Mouse (Mus musculus): ENCODE data around the gene Hist1h2ah. TPM values are rescaled to one million over a fixed set of nuclear protein-coding genes. Genes with fewer than 3 reads are reported as not detected.

The Hist1h2ah gene
- polyA plus RNA-seq, 1 experiment from 2014 or later: 11.4 TPM

DNA sequence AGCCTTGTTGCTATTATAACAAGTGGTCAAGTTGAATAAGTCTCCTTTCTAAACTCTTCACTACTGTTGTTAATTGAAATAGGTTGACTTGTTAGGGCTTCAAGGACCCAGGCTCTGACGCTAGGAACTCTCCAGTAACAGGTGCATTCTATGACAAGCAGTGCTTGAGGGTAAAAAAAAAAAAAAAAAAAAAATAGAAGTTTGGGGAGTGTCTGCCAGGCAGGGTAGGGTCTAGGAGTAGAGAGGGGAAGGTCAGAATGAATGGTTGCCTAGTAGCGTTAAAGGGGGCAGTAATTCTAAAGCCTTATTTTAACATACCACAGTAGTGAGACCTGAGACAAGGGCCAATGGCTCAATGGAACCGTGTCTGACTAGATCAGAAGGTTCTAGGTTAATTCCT, 37.0 kb downstream of the Hist1h2ah start:
- no peak overlapping the region for H3K27ac ChIP-seq (replicated peaks)
- H3K36me3 ChIP-seq: no peaks in the 10 kb centered on the region
- WGBS: 18% methylated on average over 3 of the region's 3 CpGs
- no peak overlapping the region for H3K4me3 ChIP-seq
- H3K4me1 ChIP-seq: peaks cover 35% of the 10 kb centered on the region
- no peaks in the 10 kb centered on the region for H3K9me3 ChIP-seq (replicated peaks)
- peaks cover 96% of the 10 kb centered on the region for H3K27me3 ChIP-seq (ENCODE audit: low read depth, poor library complexity, severe bottlenecking)
- DNase-seq (ENCODE audit: low spot score): peak; percentile 12

- peaks cover 95% of the 10 kb centered on the region for H3K27me3 ChIP-seq (ENCODE audit: low read depth, poor library complexity, severe bottlenecking)
- H3K27ac ChIP-seq (replicated peaks): no peak overlapping the region
- no peaks in the 10 kb centered on the region for H3K9me3 ChIP-seq (replicated peaks)
- peaks cover 35% of the 10 kb centered on the region for H3K4me1 ChIP-seq
- no peaks in the 10 kb centered on the region for H3K36me3 ChIP-seq
- 4% methylated on average over 4 of the region's 4 CpGs for WGBS
- peak overlapping the region; percentile 55 for H3K4me3 ChIP-seq
- DNase-seq (ENCODE audit: low spot score): no peak
These were observed 37.5 kb downstream of the Hist1h2ah start for GRCm38 (mm10) chr13:21997821-21998220.

DNA sequence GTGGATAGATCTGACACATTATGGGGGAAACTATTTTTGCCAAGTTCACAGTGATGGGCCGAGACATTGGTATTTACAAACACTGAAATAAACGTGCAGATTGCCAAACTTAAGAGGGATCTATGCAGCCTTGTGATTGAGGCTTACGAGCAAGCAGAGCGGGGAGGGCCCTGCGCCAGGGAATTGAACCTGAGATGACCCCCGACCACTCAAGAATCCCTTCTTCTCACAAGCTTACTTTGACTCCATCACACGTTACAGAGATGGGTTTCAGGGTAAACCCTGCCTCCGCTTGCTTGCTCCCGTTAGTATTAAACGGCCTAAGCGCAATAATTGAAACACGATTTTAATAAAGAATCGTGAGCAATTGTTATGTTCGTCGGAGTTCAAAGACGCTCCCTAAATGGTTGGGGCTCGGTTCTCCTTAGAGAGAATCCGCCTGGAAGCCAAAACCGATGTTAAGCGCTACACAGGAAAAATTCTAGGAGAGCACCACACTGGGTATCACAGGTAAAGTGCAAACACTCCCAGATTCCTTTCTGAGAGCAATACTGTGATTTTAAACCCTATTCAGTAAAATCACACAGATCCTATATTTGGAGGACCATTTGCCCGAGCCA, 38.1 kb downstream of the Hist1h2ah start:
- Histone ChIP-seq H3K9me3 (replicated peaks) (no peaks in the 10 kb centered on the region), H3K4me1 (peaks cover 35% of the 10 kb centered on the region), H3K4me3 (peak overlapping the region; percentile 55), H3K27ac (replicated peaks) (no peak overlapping the region), H3K27me3 (ENCODE audit: low read depth, poor library complexity, severe bottlenecking) (peaks cover 93% of the 10 kb centered on the region), H3K36me3 (no peaks in the 10 kb centered on the region)
- under 1% methylated on average over 21 of the region's 21 CpGs for WGBS
- peak; percentile 30 for DNase-seq (ENCODE audit: low spot score)

DNA sequence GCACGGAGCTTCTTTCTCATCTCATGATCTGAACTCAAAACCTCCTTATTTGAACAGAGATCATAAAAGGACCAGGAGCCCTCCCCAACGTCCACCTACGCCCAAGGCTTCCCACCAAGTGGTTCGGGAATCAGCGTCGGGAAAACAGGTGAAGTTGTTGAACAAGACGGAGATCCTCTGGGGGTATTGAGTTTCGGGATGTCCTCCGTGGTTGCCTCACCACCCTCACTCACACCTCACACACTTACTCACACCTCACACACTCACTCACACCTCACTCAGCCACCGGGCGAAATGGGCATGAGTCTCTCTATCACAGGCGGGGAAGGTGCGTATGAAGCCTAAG, 38.6 kb downstream of the Hist1h2ah start:
- Histone ChIP-seq H3K9me3 (replicated peaks) (no peaks in the 10 kb centered on the region), H3K27me3 (ENCODE audit: low read depth, poor library complexity, severe bottlenecking) (peaks cover 90% of the 10 kb centered on the region), H3K36me3 (no peaks in the 10 kb centered on the region), H3K4me3 (peak overlapping the region; percentile 55), H3K27ac (replicated peaks) (no peak overlapping the region), H3K4me1 (peaks cover 35% of the 10 kb centered on the region)
- no peak for DNase-seq (ENCODE audit: low spot score)
- WGBS: under 1% methylated on average over 13 of the region's 13 CpGs

- Histone ChIP-seq H3K4me3 (peak overlapping the region; percentile 55), H3K27ac (replicated peaks) (no peak overlapping the region), H3K36me3 (no peaks in the 10 kb centered on the region), H3K9me3 (replicated peaks) (no peaks in the 10 kb centered on the region), H3K27me3 (ENCODE audit: low read depth, poor library complexity, severe bottlenecking) (peaks cover 90% of the 10 kb centered on the region), H3K4me1 (peaks cover 35% of the 10 kb centered on the region)
- WGBS: 4% methylated on average over 12 of the region's 12 CpGs
- DNase-seq (ENCODE audit: low spot score): peak; percentile 82
These were observed 39.1 kb downstream of the Hist1h2ah start for GRCm38 (mm10) chr13:21996101-21996839.

DNA sequence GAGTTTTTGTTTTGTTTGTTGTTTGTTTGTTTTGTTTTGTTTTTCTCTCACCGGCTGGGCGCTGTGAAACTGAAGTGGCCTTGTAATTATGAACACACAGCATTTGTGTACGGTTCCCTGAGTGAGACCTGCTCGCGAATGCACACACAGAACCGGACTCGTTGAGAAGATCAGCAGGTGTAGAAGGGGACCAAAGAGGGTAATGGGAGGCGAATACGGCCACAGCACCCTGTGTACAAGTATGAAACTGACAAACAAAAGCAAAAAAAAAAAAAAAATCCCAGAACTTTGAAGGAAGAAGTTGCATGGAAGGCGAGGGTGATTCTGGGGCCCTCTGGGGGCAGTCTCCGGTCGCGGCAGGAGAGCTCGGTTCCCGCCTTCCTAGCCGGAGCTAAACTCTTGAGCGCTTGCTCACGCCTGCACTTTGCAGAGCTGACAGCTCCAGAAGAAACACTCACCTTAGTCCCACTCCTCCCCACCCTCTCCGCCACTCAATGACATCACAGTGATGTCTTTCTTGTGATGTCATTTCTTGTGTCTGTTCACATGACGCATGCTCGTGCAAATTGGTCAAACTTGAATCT, 39.9 kb downstream of the Hist1h2ah start:
- Histone ChIP-seq H3K27me3 (ENCODE audit: low read depth, poor library complexity, severe bottlenecking) (peaks cover 88% of the 10 kb centered on the region), H3K27ac (replicated peaks) (no peak overlapping the region), H3K4me3 (peak overlapping the region; percentile 55), H3K36me3 (no peaks in the 10 kb centered on the region), H3K9me3 (replicated peaks) (no peaks in the 10 kb centered on the region), H3K4me1 (peaks cover 35% of the 10 kb centered on the region)
- 1% methylated on average over 21 of the region's 21 CpGs for WGBS
- peak; percentile 70 for DNase-seq (ENCODE audit: low spot score)

GRCm38 (mm10) chr13:21994896-21995295, 40.5 kb downstream of the Hist1h2ah start:
- peak overlapping the region; percentile 55 for H3K4me3 ChIP-seq
- DNase-seq (ENCODE audit: low spot score): no peak
- peaks cover 86% of the 10 kb centered on the region for H3K27me3 ChIP-seq (ENCODE audit: low read depth, poor library complexity, severe bottlenecking)
- no peaks in the 10 kb centered on the region for H3K36me3 ChIP-seq
- H3K4me1 ChIP-seq: peaks cover 35% of the 10 kb centered on the region
- H3K27ac ChIP-seq (replicated peaks): no peak overlapping the region
- WGBS: 3% methylated on average over 8 of the region's 8 CpGs
- no peaks in the 10 kb centered on the region for H3K9me3 ChIP-seq (replicated peaks)

DNA sequence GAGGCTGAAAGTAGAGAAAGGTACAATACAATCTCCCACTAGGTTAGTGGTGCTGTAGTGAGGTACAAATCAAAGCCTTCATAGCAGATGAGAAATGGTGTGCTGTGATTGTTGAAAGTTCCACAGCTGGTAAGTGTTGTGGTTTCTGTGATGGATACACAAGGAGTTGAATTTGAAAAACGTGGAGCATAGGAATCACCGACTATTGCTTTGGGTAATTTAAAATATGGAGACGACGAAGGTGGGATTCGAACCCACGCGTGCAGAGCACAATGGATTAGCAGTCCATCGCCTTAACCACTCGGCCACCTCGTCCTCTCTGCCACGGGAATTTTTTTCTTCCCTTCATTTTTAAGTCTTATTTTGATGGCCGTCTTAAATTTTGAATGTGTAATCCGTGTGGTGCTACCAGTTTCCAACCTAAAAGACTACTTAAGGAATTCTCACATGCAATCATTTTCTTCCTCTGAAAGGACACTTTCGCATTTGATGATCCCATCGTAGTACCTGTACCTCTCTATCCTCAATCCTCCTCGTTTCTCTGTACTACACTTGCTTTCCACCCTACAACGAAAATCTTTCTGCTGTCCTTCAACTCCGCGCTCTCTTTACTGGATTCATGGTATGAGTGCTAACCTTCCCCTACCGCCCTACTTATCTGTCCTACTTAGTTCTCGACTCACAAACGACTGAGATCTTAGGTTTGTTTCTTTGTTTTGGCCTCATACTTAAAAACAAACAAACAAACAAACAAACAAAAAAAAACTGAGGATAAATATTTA, 41.2 kb downstream of the Hist1h2ah start:
- 0% methylated on average over 22 of the region's 22 CpGs for WGBS
- H3K4me3 ChIP-seq: peak overlapping the region; percentile 55
- peaks cover 78% of the 10 kb centered on the region for H3K27me3 ChIP-seq (ENCODE audit: low read depth, poor library complexity, severe bottlenecking)

GRCm38 (mm10) chr13:21992550-21992949, 42.8 kb downstream of the Hist1h2ah start:
- peaks cover 32% of the 10 kb centered on the region for H3K4me1 ChIP-seq
- WGBS: 81% methylated on average over 5 of the region's 5 CpGs
- H3K27me3 ChIP-seq (ENCODE audit: low read depth, poor library complexity, severe bottlenecking): peaks cover 72% of the 10 kb centered on the region
- DNase-seq (ENCODE audit: low spot score): no peak
- no peaks in the 10 kb centered on the region for H3K9me3 ChIP-seq (replicated peaks)
- H3K36me3 ChIP-seq: no peaks in the 10 kb centered on the region
- H3K4me3 ChIP-seq: no peak overlapping the region
- no peak overlapping the region for H3K27ac ChIP-seq (replicated peaks)

More for the DNA sequence above, 41.2 kb downstream of the Hist1h2ah start:
- Histone ChIP-seq H3K9me3 (replicated peaks) (no peaks in the 10 kb centered on the region), H3K4me1 (peaks cover 35% of the 10 kb centered on the region), H3K27ac (replicated peaks) (no peak overlapping the region), H3K36me3 (no peaks in the 10 kb centered on the region)
- DNase-seq (ENCODE audit: low spot score): peak; percentile 76

Small RNA genes within 50 kb of the gene (microRNA-seq; reads per million reads assigned to microRNA genes)
- gene Gm26300: not detected
- not detected for gene Gm44390
- not detected for gene Gm44486

Other genes with a start within 250 kb of the Hist1h2ah start
- 11.7 and 15.4 TPM in 2 replicates for gene Hist1h2an, start 248.3 kb downstream of the Hist1h2ah start, polyA plus RNA-seq (2016; fragmentation: Nextera tagmentation; extraction: Ambion mirVana)
- 3.9 and 4.2 TPM in 2 replicates for gene Hist1h2bp, start 248.1 kb downstream of the Hist1h2ah start, polyA plus RNA-seq (2016; fragmentation: Nextera tagmentation; extraction: Ambion mirVana)
- 15.4 and 17.4 TPM in 2 replicates for gene Hist1h2bq, start 225.4 kb downstream of the Hist1h2ah start, polyA plus RNA-seq (2016; fragmentation: Nextera tagmentation; extraction: Ambion mirVana)
- gene Hist1h2ao, start 225.1 kb downstream of the Hist1h2ah start, polyA plus RNA-seq (2016; fragmentation: Nextera tagmentation; extraction: Ambion mirVana): 1.6 TPM in 1 of 2 replicates, not detected in the other
- gene Hist1h4m, start 223.8 kb downstream of the Hist1h2ah start, polyA plus RNA-seq (2016; fragmentation: Nextera tagmentation; extraction: Ambion mirVana): not detected in 2 replicates
- gene Hist1h4n, start 203.4 kb downstream of the Hist1h2ah start, polyA plus RNA-seq (2016; fragmentation: Nextera tagmentation; extraction: Ambion mirVana): 7.7 and 10.8 TPM in 2 replicates
- 5,863 and 6,710 TPM in 2 replicates for gene Hist1h2ap, start 202.1 kb downstream of the Hist1h2ah start, polyA plus RNA-seq (2016; fragmentation: Nextera tagmentation; extraction: Ambion mirVana)
- 15.6 and 19.0 TPM in 2 replicates for gene Hist1h2br, start 201.8 kb downstream of the Hist1h2ah start, polyA plus RNA-seq (2016; fragmentation: Nextera tagmentation; extraction: Ambion mirVana)
- gene Zfp184, start 90.5 kb downstream of the Hist1h2ah start, polyA plus RNA-seq (2016; fragmentation: Nextera tagmentation; extraction: Ambion mirVana): 23.8 and 24.8 TPM in 2 replicates
- gene Pom121l2, start 54.4 kb downstream of the Hist1h2ah start, polyA plus RNA-seq (2016; fragmentation: Nextera tagmentation; extraction: Ambion mirVana): 0.11 TPM in 1 of 2 replicates, not detected in the other
- gene Prss16, start 25.8 kb downstream of the Hist1h2ah start, polyA plus RNA-seq (2016; fragmentation: Nextera tagmentation; extraction: Ambion mirVana): not detected in 2 replicates
- gene Hist1h2bk, start 302 bp upstream of the Hist1h2ah start, polyA plus RNA-seq (2016; fragmentation: Nextera tagmentation; extraction: Ambion mirVana): 9.4 and 9.7 TPM in 2 replicates
- 51.3 and 52.5 TPM in 2 replicates for gene Hist1h4i, start 5.8 kb upstream of the Hist1h2ah start, polyA plus RNA-seq (2016; fragmentation: Nextera tagmentation; extraction: Ambion mirVana)
- 64.8 and 64.9 TPM in 2 replicates for gene Hist1h2ag, start 7.4 kb upstream of the Hist1h2ah start, polyA plus RNA-seq (2016; fragmentation: Nextera tagmentation; extraction: Ambion mirVana)
- 14.7 and 16.2 TPM in 2 replicates for gene Hist1h2bj, start 7.6 kb upstream of the Hist1h2ah start, polyA plus RNA-seq (2016; fragmentation: Nextera tagmentation; extraction: Ambion mirVana)
- not detected in 2 replicates for gene Vmn1r188, start 48.9 kb upstream of the Hist1h2ah start, polyA plus RNA-seq (2016; fragmentation: Nextera tagmentation; extraction: Ambion mirVana)
- not detected in 2 replicates for gene Vmn1r189, start 70.3 kb upstream of the Hist1h2ah start, polyA plus RNA-seq (2016; fragmentation: Nextera tagmentation; extraction: Ambion mirVana)
- gene Vmn1r191, start 148.4 kb upstream of the Hist1h2ah start, polyA plus RNA-seq (2016; fragmentation: Nextera tagmentation; extraction: Ambion mirVana): not detected in 2 replicates
- gene Vmn1r192, start 155.6 kb upstream of the Hist1h2ah start, polyA plus RNA-seq (2016; fragmentation: Nextera tagmentation; extraction: Ambion mirVana): not detected in 2 replicates
- gene Vmn1r193, start 187.6 kb upstream of the Hist1h2ah start, polyA plus RNA-seq (2016; fragmentation: Nextera tagmentation; extraction: Ambion mirVana): not detected in 2 replicates
- gene Vmn1r194, start 208.6 kb upstream of the Hist1h2ah start, polyA plus RNA-seq (2016; fragmentation: Nextera tagmentation; extraction: Ambion mirVana): not detected in 2 replicates
- not detected in 2 replicates for gene Vmn1r195, start 235.0 kb upstream of the Hist1h2ah start, polyA plus RNA-seq (2016; fragmentation: Nextera tagmentation; extraction: Ambion mirVana)

All from midbrain, embryonic 10.5 days (tissue).